Mouse (Mus musculus) kidney, adult 9 months (tissue): ENCODE data around the gene Olig2.
A peak's percentile ranks its signal among the peaks of the same experiment; 100 is the strongest.

ENCODE experiments used
- DNase-seq: peaks from one replicate; pipeline ENCODE4 v3.0.0; 2022

Olig2 gene

GRCm38 (mm10) chr16:91225233-91226037 is at the start of gene Olig2:
Gene Olig2, plus strand, starts transcription at chr16:91225457.
- DNase-seq = no peak

DNA sequence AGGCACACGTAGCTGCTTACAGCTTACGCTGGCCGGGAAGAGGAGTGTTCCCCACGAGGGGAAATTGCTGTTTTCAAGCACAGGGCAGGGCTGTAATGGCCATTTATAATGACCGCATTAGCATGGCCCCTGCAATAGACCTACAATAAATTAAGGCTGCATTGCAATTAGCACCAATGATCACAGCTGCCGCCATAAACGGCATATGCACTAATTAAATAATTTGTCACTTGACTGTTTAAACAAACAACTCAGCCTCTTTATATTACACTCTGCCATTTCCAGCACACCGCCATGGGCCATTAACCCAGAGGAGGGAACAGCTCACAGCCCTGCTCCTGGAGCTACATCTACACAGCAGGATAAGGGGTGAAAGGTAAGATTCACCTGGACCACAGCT is 49.4 kb upstream of the Olig2 start:
- no peak for DNase-seq

GRCm38 (mm10) chr16:91187046-91187445 is 38.2 kb upstream of the Olig2 start:
- DNase-seq = peak; percentile 2

DNA sequence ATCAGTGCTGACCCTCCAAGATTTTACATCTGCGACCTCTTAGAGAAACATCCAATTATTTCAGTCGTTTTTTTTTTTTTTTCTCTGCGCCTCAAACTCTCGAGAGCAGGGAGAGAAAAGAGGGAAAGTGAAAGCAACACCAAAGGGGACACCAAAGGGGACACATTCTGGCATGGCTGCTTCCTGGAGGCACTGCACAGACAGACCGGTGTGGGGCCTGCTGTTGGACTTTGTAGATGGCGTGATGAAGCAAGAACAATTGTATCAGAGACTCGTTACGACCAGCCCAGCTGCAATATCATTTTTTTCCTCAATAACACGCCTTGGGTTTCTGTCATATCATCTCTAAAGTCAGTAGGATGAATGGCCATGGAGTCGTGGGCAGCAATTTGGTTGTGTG is 37.6 kb upstream of the Olig2 start:
- no peak for DNase-seq

- no peak for DNase-seq
Measured at GRCm38 (mm10) chr16:91188304-91188703, 37.0 kb upstream of the Olig2 start.

GRCm38 (mm10) chr16:91191233-91191632 is 34.0 kb upstream of the Olig2 start:
- no peak for DNase-seq

DNA sequence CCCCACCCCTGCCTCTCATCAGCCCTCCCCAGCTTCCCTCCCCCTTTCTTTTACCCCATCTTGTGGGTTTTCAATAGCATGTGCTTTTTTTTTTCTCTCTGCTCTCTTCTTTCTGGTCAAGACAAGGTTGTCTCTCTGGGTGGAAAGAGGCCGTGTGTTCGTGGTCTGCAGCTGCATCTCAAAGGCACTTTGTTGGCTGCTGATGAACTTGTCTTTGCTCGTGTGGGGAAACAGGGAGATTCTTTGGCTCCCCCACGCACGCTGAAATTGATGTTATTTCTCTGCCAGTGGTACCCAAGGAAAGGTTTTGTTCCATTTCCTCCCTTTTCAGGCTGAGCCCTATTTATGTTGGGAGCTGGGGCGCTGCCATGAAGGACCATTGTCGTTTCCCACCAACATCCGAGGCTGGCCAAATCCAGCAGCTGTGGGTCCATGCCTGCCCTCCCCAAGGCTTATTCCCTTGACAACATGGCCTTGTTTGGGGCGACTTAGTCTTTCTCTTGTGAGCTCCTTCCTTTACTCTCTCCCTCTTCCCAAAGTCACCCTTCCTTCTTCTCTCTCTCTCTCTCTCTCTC is 33.5 kb upstream of the Olig2 start:
- no peak for DNase-seq

DNA sequence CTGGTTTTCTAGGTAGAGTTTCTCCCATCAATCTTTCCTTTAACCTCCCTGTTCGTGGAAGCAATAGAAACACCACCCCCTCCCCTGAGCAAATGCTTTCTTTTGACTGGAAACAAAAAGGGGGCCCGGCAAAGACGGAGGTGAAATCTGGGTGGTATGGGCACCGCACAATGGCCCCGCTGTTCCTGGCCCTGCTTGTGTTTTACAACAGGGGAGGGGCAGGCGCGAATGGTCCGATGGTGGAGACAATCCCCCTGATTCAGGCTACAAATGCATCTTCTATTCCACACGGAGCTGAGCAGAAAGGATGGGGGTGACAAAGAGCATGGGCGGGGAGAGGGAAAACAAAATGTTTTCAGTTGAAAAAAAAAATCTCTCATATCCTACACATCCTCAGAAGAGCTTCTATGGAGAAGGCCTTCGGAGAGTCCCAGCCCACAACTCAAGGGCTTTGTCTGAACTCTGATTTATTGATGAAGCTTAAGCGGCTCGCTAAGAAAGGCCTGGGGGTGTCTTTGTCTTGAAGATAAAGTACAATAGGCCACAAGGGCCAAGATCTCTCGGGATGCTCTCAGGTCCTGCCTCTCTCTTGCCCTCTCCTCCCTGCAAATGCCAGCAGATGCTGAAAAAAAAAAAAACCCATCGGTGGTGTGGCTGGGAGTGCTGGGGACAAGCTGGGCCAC is 32.4 kb upstream of the Olig2 start:
- DNase-seq = no peak

DNA sequence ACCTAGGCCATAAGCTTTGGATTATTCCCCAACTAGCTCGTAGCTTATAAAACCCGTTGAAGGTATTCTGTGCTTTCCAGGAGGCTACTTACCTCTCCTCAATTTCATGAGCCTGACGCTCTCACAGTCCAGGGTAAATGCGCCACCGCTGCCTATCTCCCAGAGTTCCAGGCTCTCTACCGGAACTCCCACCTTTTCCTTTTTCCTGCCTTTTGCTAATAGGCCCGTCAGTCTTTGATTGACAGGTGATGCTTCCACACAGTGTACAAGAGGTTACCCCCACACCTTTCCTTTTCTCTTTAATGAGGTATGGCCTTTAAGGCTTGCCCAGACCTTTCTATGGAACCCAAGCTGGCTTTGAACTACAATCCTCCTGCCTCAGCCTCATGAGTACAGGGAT is 25.4 kb upstream of the Olig2 start:
- DNase-seq = no peak

DNA sequence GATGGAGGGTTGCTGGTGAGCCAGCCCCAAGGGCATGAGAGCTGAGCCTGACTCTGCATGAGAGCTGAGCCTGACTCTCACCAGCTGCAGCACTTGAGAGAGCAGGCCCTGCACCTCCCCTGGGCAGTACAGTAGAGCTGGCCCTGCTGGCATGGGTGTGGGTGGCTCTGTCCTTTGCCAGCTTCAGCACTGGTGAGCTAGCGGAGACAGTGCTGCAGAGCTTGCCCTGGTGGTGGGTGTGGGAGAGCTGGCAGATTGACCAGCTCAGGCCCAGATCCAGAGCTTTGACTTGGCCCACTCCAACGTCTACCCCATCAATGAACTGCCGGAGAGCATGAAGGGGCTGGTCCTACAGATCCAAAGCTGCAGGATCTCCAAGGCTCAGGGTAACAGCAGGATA is 22.3 kb upstream of the Olig2 start:
- DNase-seq = no peak

DNA sequence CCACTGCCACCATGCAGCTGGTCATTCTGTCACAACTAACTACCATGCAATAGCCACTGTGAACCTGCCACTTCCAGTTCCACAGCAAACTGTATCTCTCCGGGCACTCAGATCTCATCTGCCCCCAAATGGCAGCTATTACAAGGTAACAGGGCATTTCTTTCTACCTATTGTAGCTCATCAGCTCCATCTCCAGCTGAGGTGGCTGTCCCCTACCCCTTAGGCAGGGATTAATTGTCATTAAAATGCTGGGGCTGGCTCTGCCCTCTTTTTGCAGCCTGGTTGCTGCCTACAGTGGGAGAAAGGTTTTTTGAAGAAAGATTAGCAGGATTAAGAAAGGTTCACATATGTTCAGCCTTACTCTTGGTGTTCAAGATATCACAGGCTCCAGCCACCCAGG is 18.9 kb upstream of the Olig2 start:
- DNase-seq = no peak

DNA sequence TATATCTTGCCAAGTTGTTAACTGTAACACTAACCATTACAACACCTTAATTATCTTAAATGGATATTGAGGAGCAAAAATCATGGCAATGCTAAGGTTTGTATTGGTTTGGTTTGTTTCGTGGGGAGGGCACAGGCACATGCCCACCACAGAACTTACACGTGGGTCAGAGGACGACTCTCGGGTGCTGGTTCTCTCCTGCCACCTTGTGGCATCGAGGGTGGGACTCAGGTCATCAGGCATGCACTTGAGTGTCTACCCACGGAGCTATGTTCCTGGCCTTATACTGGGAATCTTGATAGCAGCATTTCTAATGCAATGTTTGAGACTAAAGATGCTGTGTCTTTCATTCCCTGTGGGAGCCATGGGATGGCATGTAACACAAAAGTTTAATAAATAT is 8.2 kb upstream of the Olig2 start:
- no peak for DNase-seq

GRCm38 (mm10) chr16:91217948-91218347 is 7.3 kb upstream of the Olig2 start:
- DNase-seq = no peak

DNA sequence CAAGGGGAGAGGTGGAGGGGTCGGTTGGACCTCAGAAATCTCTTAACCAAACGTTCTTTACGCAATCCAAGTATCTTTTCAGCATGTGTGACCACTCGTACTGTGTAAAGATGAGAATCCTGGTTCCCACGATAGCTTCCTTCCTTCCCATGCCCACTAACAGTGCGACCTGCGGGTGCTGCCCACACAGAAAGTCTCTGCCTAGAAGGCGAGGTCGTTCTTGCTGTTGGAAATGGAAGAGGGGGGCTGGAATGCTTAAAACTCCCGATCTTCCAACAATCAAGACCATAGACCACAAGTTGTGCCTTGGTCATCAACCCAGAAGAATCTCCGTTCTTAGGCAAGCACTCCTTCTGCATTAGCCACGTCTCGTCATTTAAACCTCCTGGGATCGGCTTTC is 6.0 kb upstream of the Olig2 start:
- no peak for DNase-seq

- DNase-seq = no peak
Measured at GRCm38 (mm10) chr16:91222171-91222642, 3.0 kb upstream of the Olig2 start.

DNA sequence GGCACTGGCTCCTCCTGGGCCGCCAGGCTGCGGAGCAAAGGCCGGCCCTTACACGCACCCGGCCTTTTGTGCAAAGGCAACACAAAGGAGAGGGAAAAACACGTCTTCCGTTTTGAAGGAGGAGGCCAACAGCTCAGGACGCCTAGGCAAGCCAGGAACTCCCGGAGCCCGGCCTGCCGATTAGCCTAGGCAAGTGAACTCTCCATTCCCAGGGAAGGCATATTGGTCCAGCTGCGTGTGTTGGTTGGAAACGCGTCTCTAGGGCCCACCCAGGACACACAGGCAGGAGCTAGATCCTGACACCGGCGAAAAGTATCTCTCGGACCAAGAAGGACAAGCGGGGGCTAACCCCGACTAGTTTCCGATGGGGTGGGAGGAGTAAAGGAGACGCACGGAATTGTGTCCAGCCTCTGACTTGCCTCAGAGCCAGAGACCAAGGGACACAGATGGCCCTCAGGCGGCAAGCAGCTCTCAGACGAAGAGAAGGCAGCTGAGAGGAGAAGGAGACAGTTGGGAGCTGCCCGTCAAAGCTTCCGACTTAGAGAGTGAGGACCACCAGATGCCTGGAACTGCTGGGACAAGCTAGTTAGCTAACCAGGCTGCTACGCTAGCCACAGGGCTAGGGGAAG is 2.5 kb upstream of the Olig2 start:
- no peak for DNase-seq

- no peak for DNase-seq
Measured at GRCm38 (mm10) chr16:91223327-91224067, 1.8 kb upstream of the Olig2 start.

DNA sequence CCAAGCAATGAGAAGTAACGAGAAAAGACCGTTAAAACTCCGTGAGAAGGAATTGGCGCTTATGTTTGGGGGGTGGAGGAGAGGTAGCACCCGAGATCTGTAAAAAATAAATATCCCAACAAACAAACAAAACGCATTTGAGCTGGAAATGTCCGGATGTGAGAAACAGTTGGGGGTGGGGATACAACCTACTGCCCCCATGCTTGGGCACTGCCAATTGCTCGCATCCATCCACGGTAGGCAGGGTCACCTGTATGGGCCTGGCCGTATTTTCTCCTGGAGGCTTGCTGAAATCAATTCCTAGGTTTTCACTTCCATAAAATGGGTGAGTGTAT is 1.2 kb upstream of the Olig2 start:
- DNase-seq = no peak

DNA sequence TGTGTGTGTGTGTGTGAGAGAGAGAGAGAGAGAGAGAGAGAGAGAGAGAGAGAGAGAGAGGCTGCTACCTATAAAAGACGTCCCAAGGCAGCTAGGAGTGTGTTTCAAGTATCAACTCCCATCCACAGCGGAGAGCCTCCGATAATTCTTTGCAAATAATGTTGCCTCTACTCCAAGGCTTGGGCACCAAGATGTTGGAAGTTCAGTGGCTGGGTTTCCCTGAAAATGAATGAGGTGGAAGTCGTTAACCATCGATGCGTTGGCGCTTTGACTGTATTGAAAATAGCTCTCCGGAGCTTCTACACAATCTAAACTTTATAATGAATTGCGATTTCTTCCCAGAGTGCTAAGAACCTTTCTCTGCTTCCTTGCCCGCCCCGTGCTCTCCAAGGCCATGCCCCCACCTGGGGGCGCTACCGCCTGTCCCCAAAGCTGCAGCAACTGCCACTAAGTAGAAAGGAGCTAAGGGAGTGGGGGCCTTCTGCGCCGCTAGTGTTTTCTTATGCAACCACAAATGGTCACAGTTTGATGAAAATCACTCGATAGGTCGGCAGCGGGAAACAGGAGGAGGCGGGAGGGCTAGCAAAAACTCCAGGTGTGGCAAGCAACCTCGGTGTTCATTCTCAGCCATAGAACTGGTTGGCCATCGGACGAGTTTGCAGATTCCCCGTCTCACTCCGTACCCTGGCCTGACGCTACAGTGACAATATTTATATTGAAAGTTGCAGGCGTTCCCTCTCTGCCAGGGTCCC is 600 bp upstream of the Olig2 start:
- DNase-seq = peak; percentile 7

GRCm38 (mm10) chr16:91226038-91226882 is 1.0 kb downstream of the Olig2 start:
- DNase-seq = no peak
